Mouse (Mus musculus) limb, embryonic 13.5 days (tissue): ENCODE measurements around the gene Fau. TPM values are rescaled to one million over a fixed set of nuclear protein-coding genes. Genes with fewer than 3 reads are reported as not detected.
A peak's percentile ranks its signal among the peaks of the same experiment; 100 is the strongest.

Experiments
- ATAC-seq: fragments of 200-750 bp; cut with Nextera tagmentation; 2 replicates; pipeline ENCODE4 v1.8.0; 2017; ENCODE audit warnings: low read depth, moderate number of reproducible peaks, moderate TSS enrichment; ENCODE audit not compliant: low FRiP score
- H3K27ac ChIP-seq: fragments of 300-500 bp; sonication (generic); 2 replicates; pipeline ENCODE4 v1.5.1; 2015; ENCODE audit warnings: inconsistent platforms, mild to moderate bottlenecking, moderate library complexity
- H3K27me3 ChIP-seq: fragments of 300-500 bp; sonication (generic); 2 replicates; pipeline ENCODE4 v1.6.1; 2015; ENCODE audit warnings: mild to moderate bottlenecking, inconsistent platforms
- H3K36me3 ChIP-seq: fragments of 300-500 bp; sonication (generic); 2 replicates; pipeline ENCODE4 v1.6.1; 2015; ENCODE audit warnings: inconsistent platforms, mild to moderate bottlenecking, moderate library complexity
- H3K4me1 ChIP-seq: fragments of 300-500 bp; sonication (generic); 2 replicates; pipeline ENCODE4 v1.6.1; 2015; ENCODE audit warnings: inconsistent platforms
- H3K4me2 ChIP-seq: fragments of 300-500 bp; sonication (generic); replicated peaks from 2 replicates; pipeline ENCODE4 v1.6.1; 2015; ENCODE audit warnings: inconsistent platforms, mild to moderate bottlenecking, moderate library complexity
- H3K4me3 ChIP-seq: fragments of 300-500 bp; sonication (generic); 2 replicates; pipeline ENCODE4 v1.5.1; 2015; ENCODE audit warnings: moderate library complexity, mild to moderate bottlenecking, inconsistent platforms
- H3K9ac ChIP-seq: fragments of 300-500 bp; sonication (generic); 2 replicates; pipeline ENCODE4 v1.6.1; 2015; ENCODE audit warnings: mild to moderate bottlenecking, inconsistent platforms
- H3K9me3 ChIP-seq: fragments of 300-500 bp; sonication (generic); 2 replicates; pipeline ENCODE4 v1.6.1; 2016; ENCODE audit warnings: inconsistent platforms
- WGBS: fragments of 180-500 bp; shearing (Covaris S2); methylation state at CpG from one replicate; pipeline ENCODE4 v1.1.7; 2015; 5-methylcytosine and 5-hydroxymethylcytosine counted together
- microRNA-seq: library from miRNA; unstranded; fragments of <30 nt; microRNA quantifications from one replicate; pipeline ENCODE4, GENCODE M21; 2016
- polyA plus RNA-seq: library from polyadenylated mRNA; unstranded; fragments of >200 nt; fragmentation: Nextera tagmentation; extraction: Ambion mirVana; gene quantifications from 2 replicates; pipeline ENCODE4 v1.2.1, GENCODE M21; 2015

Gene Fau
- polyA plus RNA-seq, 1 experiment from 2014 or later: 760 TPM

DNA sequence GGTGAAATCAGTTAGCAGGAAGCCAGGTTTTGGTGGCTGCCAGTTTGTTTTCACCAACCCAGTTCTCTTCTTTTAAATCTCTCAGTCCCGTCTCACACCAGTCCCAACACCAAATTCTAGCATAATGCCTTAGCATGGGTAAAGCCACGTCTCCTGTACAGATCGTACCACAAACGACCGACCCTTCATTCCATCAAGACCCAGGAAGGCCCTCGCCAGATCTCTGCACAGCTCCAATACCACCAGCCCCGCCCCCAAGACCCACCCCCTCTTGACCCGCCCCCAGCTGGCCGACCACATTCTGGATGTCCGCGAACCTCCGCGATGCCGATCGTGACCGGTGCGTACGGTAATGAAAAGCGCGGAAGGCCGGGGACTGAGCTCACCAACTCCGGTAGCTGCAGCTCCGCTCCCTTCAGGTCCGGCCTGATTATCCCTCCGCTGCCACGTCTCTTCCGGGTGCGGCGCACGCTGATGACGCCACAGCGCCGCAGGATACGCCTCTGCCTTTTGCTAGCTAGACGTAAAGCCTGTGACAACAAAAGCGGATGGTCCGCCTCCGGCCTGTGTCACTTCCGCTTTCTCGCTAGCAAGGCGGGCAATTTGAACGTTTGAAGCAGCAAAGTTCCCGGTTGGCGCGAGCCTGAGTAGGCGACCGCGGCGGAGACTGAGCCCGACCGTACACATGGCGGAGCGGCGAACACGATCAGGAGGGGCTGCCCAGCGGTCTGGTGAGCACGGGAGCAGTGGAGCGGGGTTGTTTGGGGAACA is 27.0 kb downstream of the Fau start, which contains the start of the genes Zfpl1 and Cdca5:
Gene Zfpl1 (minus strand): TSS at position 479 of the 771 bp plus-strand sequence.
Gene Cdca5 (plus strand): TSS at position 506 of the 771 bp plus-strand sequence.
- H3K4me1 ChIP-seq: peaks cover 24% of the 10 kb centered on the region
- H3K9me3 ChIP-seq: no peaks in the 10 kb centered on the region
- peak within 1 kb of the TSS; percentile 89 for H3K4me2 ChIP-seq
- H3K27me3 ChIP-seq: no peaks in the 10 kb centered on the region
- H3K36me3 ChIP-seq: peaks cover 63% of the 10 kb centered on the region
- peak within 1 kb of the TSS; percentile 78 for H3K9ac ChIP-seq
- peak within 1 kb of the TSS; percentile 65; the same call in 1 of the 2 replicates for H3K27ac ChIP-seq
- ATAC-seq: peak; percentile 91
- under 1% methylated on average over 58 of the region's 58 CpGs for WGBS
- peak within 1 kb of the TSS; percentile 74 for H3K4me3 ChIP-seq

DNA sequence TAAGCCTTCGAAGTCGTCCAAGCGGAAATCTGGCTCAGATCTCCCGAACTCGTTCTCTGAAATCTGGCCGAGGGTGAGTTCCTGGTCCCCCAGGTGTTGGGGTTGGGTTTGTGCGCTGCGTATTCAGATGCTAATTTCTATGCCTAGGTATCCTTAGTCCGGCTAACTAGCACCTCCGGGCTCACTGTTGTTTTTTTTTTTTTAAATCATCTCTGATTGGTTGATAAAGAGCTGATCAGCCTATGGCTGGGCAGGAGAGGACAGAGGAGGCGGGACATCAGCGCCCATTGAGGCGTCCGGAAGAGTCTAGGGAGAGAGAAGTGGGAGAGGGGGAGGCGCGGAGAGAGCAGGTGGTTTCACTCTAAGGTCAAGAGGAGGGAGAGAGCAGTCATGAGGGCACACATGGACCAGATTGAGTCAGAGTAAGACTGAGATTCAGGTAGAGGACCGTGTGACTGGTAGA is 27.8 kb downstream of the Fau start:
- peak overlapping the region; percentile 86 for H3K4me2 ChIP-seq
- WGBS: under 1% methylated on average over 17 of the region's 17 CpGs
- no peaks in the 10 kb centered on the region for H3K9me3 ChIP-seq
- H3K36me3 ChIP-seq: peaks cover 65% of the 10 kb centered on the region
- no peak overlapping the region; the same call in 1 of the 2 replicates for H3K27ac ChIP-seq
- no peaks in the 10 kb centered on the region for H3K27me3 ChIP-seq
- peak; percentile 62 for ATAC-seq
- peak overlapping the region; percentile 68 for H3K9ac ChIP-seq
- H3K4me1 ChIP-seq: peaks cover 24% of the 10 kb centered on the region
- H3K4me3 ChIP-seq: peak overlapping the region; percentile 74

DNA sequence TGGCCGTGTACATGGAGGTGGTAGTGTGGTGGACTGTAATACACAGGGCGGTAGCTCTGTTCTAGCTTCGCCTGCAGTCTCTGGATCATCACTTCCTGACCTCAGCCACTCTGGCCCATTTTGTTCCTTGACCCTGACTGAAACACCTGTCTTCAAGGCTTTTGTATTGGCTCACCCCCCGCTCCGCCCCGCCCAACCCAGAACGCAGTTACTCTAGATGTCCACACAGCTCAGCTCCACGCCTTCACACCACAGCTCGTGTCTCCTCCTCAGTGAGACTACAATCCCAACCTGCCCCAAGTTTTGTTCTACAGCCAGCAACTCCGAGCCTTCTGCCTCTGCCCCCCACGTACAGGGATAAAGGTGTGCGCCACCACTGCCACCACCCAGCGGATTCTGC is 31.2 kb downstream of the Fau start:
- Histone ChIP-seq H3K9ac (no peak overlapping the region), H3K9me3 (no peaks in the 10 kb centered on the region), H3K4me2 (no peak overlapping the region), H3K27me3 (no peaks in the 10 kb centered on the region), H3K27ac (no peak overlapping the region), H3K36me3 (peaks cover 68% of the 10 kb centered on the region), H3K4me3 (no peak overlapping the region), H3K4me1 (peaks cover 17% of the 10 kb centered on the region)
- no peak for ATAC-seq
- 95% methylated on average over 13 of the region's 13 CpGs for WGBS

DNA sequence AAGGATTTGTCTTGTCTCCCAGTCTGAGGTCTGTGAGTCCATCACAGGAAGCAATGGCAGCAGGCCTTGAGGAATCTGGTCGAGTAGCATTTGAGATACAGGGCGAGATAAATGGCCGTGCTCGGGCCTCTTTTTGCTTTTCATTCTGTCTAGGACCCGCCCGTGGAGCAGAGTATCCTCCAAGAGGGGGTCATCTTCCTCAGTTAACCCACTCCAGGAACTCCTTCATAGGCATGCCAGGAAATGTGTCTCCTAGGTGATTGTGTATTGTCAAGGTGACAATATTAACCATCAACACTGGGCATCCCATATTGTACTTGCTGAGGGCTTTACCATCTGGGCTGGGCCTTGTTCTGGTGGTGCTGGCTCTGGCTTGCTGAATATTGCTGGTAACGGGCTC is 36.5 kb downstream of the Fau start, which contains the start of gene AC131692.1:
Gene AC131692.1 (plus strand): TSS at position 301 of the 400 bp plus-strand sequence.
- Histone ChIP-seq H3K4me1 (no peaks in the 10 kb centered on the region), H3K27me3 (no peaks in the 10 kb centered on the region), H3K4me2 (no peak within 1 kb of the TSS), H3K9ac (0 out of 2 replicates have a peak within 1 kb of the TSS, but pooled peaks have one; percentile 25), H3K36me3 (peaks cover 71% of the 10 kb centered on the region), H3K4me3 (no peak within 1 kb of the TSS), H3K9me3 (no peaks in the 10 kb centered on the region), H3K27ac (no peak within 1 kb of the TSS)
- ATAC-seq: no peak
- 88% methylated on average over 7 of the region's 7 CpGs for WGBS

DNA sequence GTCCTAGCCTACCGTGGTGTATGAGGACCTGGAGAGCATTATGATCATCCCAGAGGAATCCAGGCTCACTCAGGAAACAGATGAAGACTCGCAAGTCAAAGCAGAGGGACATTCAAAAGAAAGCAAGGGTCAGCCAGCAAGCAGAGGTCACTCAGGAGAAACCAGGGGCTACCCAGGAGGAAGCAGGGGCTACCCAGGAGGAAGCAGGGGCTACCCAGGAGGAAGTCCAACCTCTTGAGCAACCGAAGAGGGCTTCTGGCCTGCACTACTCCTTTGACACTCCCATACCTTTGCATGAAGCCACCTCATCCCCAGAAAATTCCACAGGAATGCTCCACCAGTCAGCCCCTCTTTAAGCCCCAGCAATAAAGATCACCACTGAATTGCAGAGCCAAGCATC is 40.2 kb downstream of the Fau start:
- Histone ChIP-seq H3K9me3 (no peaks in the 10 kb centered on the region), H3K4me1 (no peaks in the 10 kb centered on the region), H3K27me3 (no peaks in the 10 kb centered on the region), H3K4me3 (no peak overlapping the region), H3K9ac (no peak overlapping the region), H3K27ac (no peak overlapping the region), H3K4me2 (no peak overlapping the region), H3K36me3 (peaks cover 39% of the 10 kb centered on the region)
- 90% methylated on average over 3 of the region's 3 CpGs for WGBS
- no peak for ATAC-seq

DNA sequence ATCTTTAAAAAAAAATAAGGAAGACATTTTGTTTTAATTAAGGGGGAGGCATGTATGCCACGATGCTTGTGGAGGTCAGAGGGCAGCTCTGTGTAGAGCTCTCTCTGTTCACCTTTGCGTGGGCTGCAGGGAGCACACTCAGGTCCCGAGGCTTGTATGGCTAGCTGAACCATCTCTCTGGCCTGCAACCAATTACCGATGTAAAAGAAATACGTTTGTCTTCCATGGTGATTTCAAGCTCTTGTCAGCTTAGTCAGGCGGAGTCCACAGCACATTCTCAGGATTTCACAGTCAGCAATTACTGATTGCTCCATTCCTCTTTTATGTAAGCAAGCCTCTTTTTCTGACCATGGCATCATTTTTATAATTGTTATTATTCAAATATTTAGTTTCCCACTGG is 43.5 kb downstream of the Fau start:
- peaks cover 13% of the 10 kb centered on the region for H3K36me3 ChIP-seq
- no peaks in the 10 kb centered on the region for H3K9me3 ChIP-seq
- H3K4me1 ChIP-seq: no peaks in the 10 kb centered on the region
- no peak for ATAC-seq
- H3K27ac ChIP-seq: no peak overlapping the region
- no peak overlapping the region for H3K4me2 ChIP-seq
- H3K9ac ChIP-seq: no peak overlapping the region
- H3K27me3 ChIP-seq: no peaks in the 10 kb centered on the region
- 35% methylated on average over 6 of the region's 6 CpGs for WGBS
- H3K4me3 ChIP-seq: no peak overlapping the region

DNA sequence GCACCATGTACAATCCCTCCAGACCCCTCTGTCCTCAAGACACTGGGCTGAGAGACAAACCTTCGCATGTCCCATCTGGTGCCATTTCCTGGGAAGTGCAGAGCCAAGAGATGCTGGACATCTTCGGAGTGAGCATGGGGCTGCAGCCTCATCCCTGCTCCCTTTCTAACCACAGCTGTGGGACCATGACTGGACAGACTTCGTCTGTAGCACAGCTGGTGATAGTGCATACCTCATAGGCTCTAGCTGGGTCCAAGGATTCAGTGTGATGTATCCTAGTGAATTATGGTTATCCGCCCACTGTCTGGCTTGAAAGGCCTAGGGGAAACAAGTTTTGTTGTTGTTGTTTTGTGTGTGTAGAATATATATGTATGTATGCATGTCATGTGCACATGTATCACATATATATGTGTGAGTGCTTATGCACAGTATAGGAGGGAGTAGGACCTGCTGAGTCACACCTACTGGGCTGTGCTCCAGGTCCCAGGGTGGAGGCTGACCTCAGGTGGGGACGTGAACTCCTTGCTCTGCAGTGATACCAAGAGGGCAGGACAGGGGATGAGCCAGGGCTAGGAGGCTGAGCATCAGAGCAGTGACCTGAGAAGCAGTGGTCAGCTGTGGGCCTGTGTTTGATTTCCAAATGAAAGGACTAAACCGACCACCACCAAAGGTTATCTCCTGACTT is 44.7 kb downstream of the Fau start:
- no peak for ATAC-seq
- Histone ChIP-seq H3K36me3 (peaks cover 13% of the 10 kb centered on the region), H3K4me3 (no peak overlapping the region), H3K4me1 (no peaks in the 10 kb centered on the region), H3K27ac (no peak overlapping the region), H3K9ac (no peak overlapping the region), H3K9me3 (no peaks in the 10 kb centered on the region), H3K4me2 (no peak overlapping the region), H3K27me3 (no peaks in the 10 kb centered on the region)
- 80% methylated on average over 6 of the region's 6 CpGs for WGBS

DNA sequence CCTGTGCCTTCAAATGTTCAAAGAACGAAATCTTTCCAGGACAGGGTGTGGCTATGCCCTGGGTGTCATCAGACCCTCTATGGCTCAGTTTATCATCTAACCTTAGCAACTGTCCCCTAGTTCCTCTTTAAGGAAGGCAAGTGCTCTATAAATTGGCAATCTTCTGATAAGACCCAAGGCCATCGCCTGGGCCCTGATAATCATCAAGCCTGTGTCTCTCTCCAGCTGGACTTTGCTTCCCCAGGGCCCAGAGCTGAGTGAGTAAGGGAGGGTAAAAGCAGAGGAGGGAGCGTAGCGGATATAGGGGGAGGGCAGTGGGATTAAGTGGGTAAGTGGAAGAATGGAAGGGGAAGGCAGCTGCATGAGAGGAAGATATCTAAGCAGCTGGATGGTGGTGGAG is 46.8 kb downstream of the Fau start:
- no peaks in the 10 kb centered on the region for H3K27me3 ChIP-seq
- WGBS: 81% methylated on average over 4 of the region's 4 CpGs
- peaks cover 5% of the 10 kb centered on the region; the same call in 1 of the 2 replicates for H3K36me3 ChIP-seq
- H3K4me3 ChIP-seq: no peak overlapping the region
- no peak overlapping the region for H3K27ac ChIP-seq
- ATAC-seq: no peak
- no peak overlapping the region for H3K9ac ChIP-seq
- H3K4me1 ChIP-seq: no peaks in the 10 kb centered on the region
- H3K9me3 ChIP-seq: no peaks in the 10 kb centered on the region
- no peak overlapping the region for H3K4me2 ChIP-seq

DNA sequence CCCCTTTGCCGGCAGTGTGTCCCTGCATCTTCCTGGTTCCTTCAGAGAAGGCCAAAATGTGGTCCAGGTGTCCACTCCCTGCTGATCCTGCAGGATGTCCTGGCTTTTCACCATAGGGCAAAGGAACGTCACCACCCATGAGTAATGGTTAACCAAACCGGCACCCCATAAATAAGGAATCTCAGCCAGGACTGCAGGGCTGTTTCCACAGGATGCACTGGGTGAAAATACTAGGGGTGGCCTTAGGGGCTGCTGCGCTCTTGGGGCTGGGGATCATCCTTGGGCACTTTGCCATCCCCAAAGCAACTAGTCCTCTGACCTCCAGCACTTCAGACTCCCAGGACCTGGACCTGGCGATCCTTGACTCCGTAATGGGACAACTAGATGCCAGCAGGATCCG is 47.9 kb downstream of the Fau start, which contains the start of gene Naaladl1:
Gene Naaladl1 (plus strand): TSS at position 197 of the 400 bp plus-strand sequence.
- ATAC-seq: no peak
- H3K27me3 ChIP-seq: no peaks in the 10 kb centered on the region
- no peaks in the 10 kb centered on the region for H3K4me1 ChIP-seq
- H3K9ac ChIP-seq: no peak within 1 kb of the TSS
- no peak within 1 kb of the TSS for H3K27ac ChIP-seq
- WGBS: 77% methylated on average over 7 of the region's 7 CpGs
- no peaks in the 10 kb centered on the region for H3K9me3 ChIP-seq
- H3K36me3 ChIP-seq: no peaks in the 10 kb centered on the region
- H3K4me3 ChIP-seq: no peak within 1 kb of the TSS
- no peak within 1 kb of the TSS for H3K4me2 ChIP-seq

Small RNAs within 50 kb of the gene (microRNA-seq; reads per million reads assigned to microRNA genes)
- gene Mir6988: 0.87 reads per million

Other genes with a start within 250 kb of the Fau start
- 30.1 and 32.2 TPM in 2 replicates for gene Frmd8, start 182.6 kb upstream of the Fau start, polyA plus RNA-seq
- gene Slc25a45, start 180.0 kb upstream of the Fau start, polyA plus RNA-seq: 2.3 and 2.4 TPM in 2 replicates
- gene Tigd3, start 163.7 kb upstream of the Fau start, polyA plus RNA-seq: 4.7 and 5.5 TPM in 2 replicates
- gene Dpf2, start 144.8 kb upstream of the Fau start, polyA plus RNA-seq: 174 and 185 TPM in 2 replicates
- gene Cdc42ep2, start 133.0 kb upstream of the Fau start, polyA plus RNA-seq: 4.7 and 5.3 TPM in 2 replicates
- 70.9 and 75.7 TPM in 2 replicates for gene Pola2, start 93.6 kb upstream of the Fau start, polyA plus RNA-seq
- gene Slc22a20, start 71.7 kb upstream of the Fau start, polyA plus RNA-seq: not detected in 2 replicates
- gene Capn1, start 41.9 kb upstream of the Fau start, polyA plus RNA-seq: 7.1 and 8.0 TPM in 2 replicates
- gene Syvn1, start 11.3 kb upstream of the Fau start, polyA plus RNA-seq: 27.2 and 34.0 TPM in 2 replicates
- gene Mrpl49, start 59 bp upstream of the Fau start, polyA plus RNA-seq: 76.9 and 80.0 TPM in 2 replicates
- 29.0 and 29.8 TPM in 2 replicates for gene Znhit2, start 3.3 kb downstream of the Fau start, polyA plus RNA-seq
- gene Tm7sf2, start 10.5 kb downstream of the Fau start, polyA plus RNA-seq: 17.4 and 24.0 TPM in 2 replicates
- gene Vps51, start 19.4 kb downstream of the Fau start, polyA plus RNA-seq: 69.7 and 72.5 TPM in 2 replicates
- not detected in 2 replicates for gene Tmem262, start 22.2 kb downstream of the Fau start, polyA plus RNA-seq
- 1.9 and 2.3 TPM in 2 replicates for gene Gm28374, start 24.4 kb downstream of the Fau start, polyA plus RNA-seq
- gene Zfpl1, start 27.1 kb downstream of the Fau start, polyA plus RNA-seq: 85.9 and 92.5 TPM in 2 replicates
- 36.5 and 37.6 TPM in 2 replicates for gene Cdca5, start 27.1 kb downstream of the Fau start, polyA plus RNA-seq
- gene AC131692.1, start 36.6 kb downstream of the Fau start, polyA plus RNA-seq: 0.73 TPM in 1 of 2 replicates, not detected in the other
- gene Naaladl1, start 47.9 kb downstream of the Fau start, polyA plus RNA-seq: 0.46 and 0.65 TPM in 2 replicates
- gene Sac3d1, start 60.8 kb downstream of the Fau start, polyA plus RNA-seq: 42.9 and 44.0 TPM in 2 replicates
- gene Snx15, start 70.5 kb downstream of the Fau start, polyA plus RNA-seq: 33.0 and 33.7 TPM in 2 replicates
- not detected in 2 replicates for gene Batf2, start 83.1 kb downstream of the Fau start, polyA plus RNA-seq
- gene Arl2, start 83.7 kb downstream of the Fau start, polyA plus RNA-seq: 88.7 and 90.4 TPM in 2 replicates
- not detected in 2 replicates for gene Majin, start 126.5 kb downstream of the Fau start, polyA plus RNA-seq
- gene Gpha2, start 168.5 kb downstream of the Fau start, polyA plus RNA-seq: 3.1 and 4.2 TPM in 2 replicates
- gene Ppp2r5b, start 178.0 kb downstream of the Fau start, polyA plus RNA-seq: 23.9 and 29.0 TPM in 2 replicates
- 8.6 and 10.7 TPM in 2 replicates for gene Atg2a, start 183.8 kb downstream of the Fau start, polyA plus RNA-seq
- gene Ehd1, start 218.9 kb downstream of the Fau start, polyA plus RNA-seq: 73.1 and 82.9 TPM in 2 replicates
- 0.52 and 0.70 TPM in 2 replicates for gene Cdc42bpg, start 248.6 kb downstream of the Fau start, polyA plus RNA-seq